ENCODE assay signal across 1 mouse cellular context in the genomic region with DNA sequence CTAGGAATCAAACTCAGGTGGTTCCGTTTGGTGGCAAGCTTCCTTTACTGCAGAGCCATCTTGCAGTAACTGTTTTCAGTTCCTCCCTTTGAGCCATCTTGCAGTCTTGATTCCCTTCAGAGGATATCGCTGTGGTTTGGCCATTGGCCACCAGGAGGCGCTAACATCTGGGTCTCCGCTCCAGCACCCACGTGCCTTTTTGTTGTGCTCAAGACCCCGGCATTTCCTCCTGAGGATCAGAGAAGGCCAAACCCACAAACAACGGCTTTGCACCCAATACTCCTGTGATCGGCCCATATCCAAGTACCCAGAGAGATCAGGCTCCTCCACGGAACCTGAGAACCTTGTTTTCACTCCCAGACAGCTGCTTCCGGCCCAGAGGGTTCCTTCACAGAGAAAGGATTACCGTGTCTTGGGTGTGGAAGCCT.
TF ChIP-seq lines count a peak whose summit lies in the region.

No protein-coding gene starts in this region.

TF ChIP-seq in ES-E14, 5 proteins besides CTCF, POLR2A, EP300 and RAD21:
- no peak for TF ChIP-seq HCFC1 (IDR thresholded peaks at IDR 0.05; ENCODE audit: borderline replicate concordance, insufficient read depth, low read length)
- no peak for TF ChIP-seq ZNF384 (IDR thresholded peaks at IDR 0.05; ENCODE audit: low read depth, low read length)
- TF ChIP-seq ZC3H11A (IDR thresholded peaks at IDR 0.05; ENCODE audit: borderline replicate concordance, low read depth, low read length): 0 out of 2 replicates have a peak, but pooled peaks have one; percentile 13
- TF ChIP-seq MAFK (IDR thresholded peaks at IDR 0.05; ENCODE audit: insufficient read depth, low read depth, low read length): no peak
- no peak for TF ChIP-seq CHD2 (IDR thresholded peaks at IDR 0.05; ENCODE audit: low read depth, low read length)
TF ChIP-seq in ES-E14: peak in this region for 1.
